Mouse (Mus musculus): Measurements from ENCODE around the gene Cd300a.

GRCm38 (mm10) chr11:114852311-114853173, 37.3 kb upstream of the Cd300a start:
- TF ChIP-seq CTCF (IDR thresholded peaks at IDR 0.05; ENCODE audit: low read depth) (no peak), EP300 (IDR thresholded peaks at IDR 0.05; ENCODE audit: low read depth) (no peak)
